Mouse (Mus musculus) gastrocnemius, postnatal 25 days (tissue): Measurements from ENCODE around the gene Faf1. TPM values are rescaled to one million over a fixed set of nuclear protein-coding genes. Genes with fewer than 3 reads are reported as not detected.
"Not testable (repeated sequence)": the region's sequence is repeated elsewhere in the genome, so short reads cannot be mapped to it uniquely, and the experiment has no call there.

Source experiments
- DNase-seq: peaks from one replicate; pipeline ENCODE4 v3.0.0; 2022
- total RNA-seq, 2 experiments: library from RNA; stranded (reverse); gene quantifications; 1 replicate in 1 of 2; 2 replicates in 1 of 2; pipeline ENCODE4 v1.2.3; 2021

Gene Faf1
- total RNA-seq, 2 experiments from 2014 or later: 31.2 to 31.4 TPM

DNA sequence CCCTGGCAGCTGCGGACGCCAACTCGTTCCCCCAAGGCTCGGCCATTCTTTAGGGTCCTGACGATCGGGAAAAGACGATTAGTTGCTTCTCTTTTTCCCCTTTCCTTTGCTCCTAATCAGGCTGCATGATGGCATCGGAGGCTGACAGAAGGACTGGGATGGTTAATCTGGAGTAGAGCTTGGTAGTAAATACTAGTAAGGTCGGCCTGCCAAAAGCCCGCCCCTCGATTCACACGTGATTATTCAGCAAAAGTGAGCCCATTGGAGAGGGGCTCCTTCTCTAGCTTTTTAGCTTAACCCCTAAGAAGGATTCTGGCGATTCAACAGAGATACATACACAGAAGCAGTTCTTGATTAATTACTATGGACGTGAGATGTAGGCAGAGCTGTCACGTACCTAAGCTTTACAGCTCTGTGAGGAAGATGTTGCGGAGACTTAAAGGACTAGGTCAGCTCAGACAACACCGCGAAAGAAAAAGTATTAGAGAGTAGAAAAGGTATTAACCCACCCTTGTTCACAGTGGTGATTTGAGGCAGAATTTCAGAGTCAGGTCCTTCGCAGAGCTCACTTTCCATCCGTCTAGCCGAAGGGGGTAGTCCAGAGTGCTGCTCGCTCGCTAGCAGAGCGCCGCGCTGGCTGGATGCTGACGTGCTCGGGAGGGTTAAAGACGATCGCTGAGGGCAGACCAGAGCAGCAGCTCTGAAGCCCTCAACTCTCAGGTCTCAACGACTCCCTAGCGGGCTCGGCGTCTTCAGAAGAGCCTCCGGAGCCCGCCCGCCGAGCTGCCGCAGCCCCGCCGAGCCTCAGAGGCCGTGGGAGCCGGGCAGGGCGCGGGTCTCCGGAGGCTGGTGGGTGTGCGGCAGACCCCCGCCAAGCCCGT lies 11.0 kb upstream of the Faf1 start:
- DNase-seq: peak; percentile 62

DNA sequence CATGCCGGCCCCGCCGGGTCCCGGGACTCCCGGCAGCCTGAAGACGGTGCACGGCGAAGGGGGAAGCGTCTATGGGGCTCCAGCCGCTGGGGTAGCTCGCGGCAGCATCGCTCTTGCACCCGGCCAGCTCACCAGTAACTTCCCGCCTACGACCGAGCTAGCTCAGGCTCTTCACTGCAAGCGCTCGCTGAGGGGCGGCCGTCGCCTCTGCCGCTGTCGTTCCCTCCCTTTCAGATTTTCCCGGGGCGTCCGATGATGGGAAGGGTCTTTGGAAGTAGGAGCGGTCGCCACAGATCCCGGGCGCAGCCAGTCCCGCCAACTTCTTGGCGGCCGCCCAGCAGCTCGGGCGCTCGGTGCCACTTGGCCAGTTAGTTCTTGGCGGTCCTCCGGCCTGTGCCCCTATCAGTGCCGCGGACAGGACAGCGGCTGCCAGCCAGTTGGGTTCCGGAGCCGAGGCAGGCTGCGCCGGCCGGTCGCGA lies 10.4 kb upstream of the Faf1 start:
- peak; percentile 70 for DNase-seq

DNA sequence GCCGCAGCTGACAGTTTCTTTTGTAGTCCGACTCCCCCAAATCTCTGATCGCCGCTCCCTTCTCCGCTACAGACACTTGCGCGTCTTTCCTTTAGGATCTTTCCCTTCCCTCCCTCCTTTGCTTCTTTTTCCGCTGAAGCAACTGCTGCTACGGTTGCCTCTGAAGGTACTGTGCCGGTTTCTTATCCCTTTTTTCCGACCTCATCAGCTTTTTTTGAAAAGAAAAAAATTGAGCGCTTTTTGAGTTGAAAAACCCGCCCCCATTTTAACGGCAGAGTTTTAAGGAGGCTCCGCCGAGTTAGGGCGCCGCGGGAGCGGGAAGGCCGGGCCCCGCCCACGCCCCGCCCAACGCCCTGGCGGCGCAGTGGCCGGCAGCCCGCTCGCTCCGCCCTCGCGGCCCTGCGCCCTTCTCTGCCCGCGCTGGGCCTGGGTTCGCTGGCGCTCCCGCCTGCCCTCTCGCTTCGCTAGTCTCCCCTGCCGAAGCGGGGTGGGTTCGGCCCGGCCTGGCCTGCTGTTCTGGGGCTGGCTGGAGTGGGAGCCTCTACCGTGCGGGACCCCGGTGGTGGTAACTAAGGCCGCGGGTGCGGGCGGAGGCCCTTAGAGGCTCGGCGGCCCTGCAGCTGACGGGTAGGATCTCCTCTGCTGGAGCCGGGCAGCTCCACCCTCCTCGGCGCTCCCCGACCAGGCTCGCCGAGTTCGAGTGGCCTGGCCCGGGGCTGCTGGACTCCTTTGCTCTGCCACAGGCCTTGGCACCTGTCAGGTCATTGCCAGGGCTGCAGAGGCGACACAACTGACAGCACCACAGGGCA lies 9.7 kb upstream of the Faf1 start, which contains the start of gene Cdkn2c:
Gene Cdkn2c, minus strand, starts transcription at position 729 of the 809 bp plus-strand sequence.
- peak; percentile 92 for DNase-seq

DNA sequence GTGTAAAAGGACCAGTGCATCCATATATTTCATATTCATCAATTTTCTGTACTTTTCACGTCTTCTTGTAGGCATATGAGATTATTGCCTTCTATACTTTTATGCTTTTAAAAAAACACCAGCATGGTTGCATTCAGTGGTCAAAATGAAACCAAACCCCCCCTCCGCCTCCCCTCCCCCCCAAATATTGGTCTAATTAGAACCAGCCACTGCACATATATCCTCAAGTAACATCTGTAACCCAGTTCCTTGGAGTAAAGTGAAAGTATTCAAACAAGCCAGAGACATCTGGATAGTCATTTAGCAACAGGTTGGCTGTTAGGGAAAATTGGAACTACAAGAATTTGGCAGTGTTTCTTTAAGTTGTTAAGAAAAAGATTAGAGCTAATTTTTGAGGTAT lies 8.9 kb upstream of the Faf1 start:
- DNase-seq: no peak

DNA sequence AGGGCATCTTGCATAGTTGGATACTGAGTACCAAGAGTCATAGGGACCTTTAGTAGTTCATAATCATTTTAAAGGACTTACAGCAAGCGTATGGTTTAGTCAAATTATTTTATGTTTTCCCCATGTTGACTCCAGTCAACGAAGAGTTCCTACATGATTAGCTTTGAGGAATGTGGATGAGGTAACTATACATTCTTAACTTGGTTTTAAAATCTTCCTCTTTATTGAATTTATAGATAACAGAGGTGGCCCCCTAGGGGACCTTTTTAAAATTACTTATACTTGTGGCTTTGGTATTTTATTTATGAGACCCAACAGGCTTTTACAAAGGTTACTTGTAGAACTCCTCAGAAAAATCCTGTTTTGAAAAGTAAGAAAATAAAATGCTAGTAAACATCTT lies 6.2 kb upstream of the Faf1 start:
- DNase-seq: no peak

DNA sequence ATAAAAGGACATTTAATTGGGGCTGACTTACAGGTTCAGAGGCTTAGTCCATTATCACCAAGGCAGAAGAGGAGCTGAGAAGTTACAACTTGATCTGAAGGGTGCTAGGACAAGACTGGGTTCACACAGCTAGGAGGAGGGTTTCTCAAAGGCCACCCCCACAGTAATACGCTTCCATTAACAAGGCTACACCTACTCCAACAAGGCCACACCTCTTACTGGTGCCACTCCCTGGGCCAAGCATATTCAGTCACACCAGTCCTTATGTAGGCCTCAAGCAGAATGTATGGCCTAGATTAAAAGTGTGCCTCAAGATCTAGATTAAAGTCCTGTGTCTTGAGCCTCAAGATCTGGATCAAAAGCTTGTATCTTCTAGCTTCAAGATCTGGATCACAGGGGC lies 4.4 kb upstream of the Faf1 start:
- DNase-seq: no peak

DNA sequence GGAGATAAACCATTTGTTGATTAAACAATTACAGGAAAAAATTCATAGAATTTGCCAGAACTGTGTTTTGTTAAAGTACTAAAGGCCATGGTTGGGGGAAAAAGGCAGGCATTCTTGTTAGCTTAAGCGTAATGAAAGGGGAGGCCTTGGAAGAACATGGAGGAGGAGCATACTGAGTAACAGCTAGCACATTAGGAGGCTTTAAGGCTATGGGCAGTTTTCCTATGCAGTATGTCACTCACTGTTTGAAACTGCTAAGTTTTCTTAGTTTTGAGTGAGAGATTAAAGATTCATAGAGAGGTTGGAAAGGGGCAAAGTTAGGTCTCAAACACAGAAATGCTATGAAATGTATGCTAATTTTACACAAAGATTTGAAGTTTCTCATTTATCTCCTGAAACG lies 2.3 kb upstream of the Faf1 start:
- DNase-seq: no peak

DNA sequence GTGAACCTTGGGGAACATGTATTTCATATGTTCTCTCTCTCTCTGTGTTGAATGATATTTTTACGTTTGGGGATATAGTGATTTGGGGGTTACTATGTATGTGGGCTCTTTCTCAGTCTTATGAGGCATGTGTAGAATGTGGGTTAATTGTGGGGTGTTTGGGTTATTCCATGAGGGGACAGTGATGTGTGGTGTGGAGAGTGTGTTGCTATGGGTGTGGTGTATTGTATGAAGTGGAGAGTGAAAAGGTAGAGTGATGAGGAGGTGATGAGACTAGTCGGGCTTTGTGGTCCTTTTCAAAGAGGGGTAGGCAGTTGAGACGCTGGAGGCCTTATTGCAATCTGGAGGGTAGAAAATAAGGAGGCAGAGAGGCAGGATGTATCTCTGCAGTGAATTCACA lies 833 bp downstream of the Faf1 start:
- DNase-seq: no peak

DNA sequence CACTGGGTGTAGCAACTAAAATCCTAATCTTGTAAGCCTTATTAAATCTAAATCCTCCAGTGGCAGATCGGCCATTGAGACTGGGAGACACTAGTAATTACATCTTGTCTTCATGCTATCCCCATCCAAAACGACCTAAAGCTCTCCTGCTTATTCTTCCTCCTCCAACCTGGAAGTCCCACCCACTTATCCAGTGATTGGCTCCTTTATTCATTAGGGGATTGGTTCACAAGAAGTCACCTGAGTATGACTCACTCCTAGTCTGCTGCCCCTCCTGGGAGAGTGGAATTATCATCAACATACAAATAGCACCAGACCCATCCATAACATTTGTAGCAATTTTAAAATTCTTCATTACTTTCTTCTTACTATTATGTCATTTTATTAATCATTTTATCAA lies 7.2 kb downstream of the Faf1 start:
- no peak for DNase-seq

DNA sequence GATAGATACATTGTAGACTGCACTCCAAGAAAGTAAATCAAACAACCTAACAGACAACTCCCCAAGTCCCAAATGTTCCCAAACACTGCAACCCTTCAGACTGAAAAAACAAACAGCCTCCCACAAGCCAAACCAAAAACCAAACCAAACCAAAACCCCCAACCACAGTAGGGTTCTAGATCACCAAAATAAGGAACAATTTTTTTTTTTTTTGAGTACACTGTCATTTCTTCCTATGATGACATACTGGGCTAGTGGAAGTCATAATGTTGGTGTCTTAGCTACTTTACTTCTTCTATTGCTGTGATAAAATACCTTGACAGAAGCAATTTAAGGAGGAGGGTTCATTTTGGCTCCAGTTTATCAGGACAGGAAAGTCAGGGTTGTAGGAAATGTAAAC lies 16.3 kb downstream of the Faf1 start:
- no peak for DNase-seq

DNA sequence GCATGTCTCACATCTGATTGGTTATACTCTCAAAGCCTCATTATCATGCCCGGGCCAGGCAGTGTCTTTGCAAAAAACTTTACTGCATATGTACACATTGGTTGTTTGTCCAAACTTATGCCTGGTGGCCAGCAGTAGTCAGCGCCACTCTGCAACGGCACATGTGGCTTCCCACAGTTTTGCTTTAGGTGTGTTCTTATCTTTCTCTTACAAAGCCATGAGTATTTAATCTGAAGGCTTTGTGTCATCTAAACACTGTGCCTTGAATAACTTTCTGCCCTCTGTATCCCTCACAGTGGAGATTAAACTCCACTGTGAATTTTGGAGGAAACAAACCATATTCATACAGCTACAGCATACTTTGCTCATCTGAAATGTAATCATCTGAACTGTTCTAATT lies 24.3 kb downstream of the Faf1 start:
- not testable (repeated sequence) for DNase-seq

DNA sequence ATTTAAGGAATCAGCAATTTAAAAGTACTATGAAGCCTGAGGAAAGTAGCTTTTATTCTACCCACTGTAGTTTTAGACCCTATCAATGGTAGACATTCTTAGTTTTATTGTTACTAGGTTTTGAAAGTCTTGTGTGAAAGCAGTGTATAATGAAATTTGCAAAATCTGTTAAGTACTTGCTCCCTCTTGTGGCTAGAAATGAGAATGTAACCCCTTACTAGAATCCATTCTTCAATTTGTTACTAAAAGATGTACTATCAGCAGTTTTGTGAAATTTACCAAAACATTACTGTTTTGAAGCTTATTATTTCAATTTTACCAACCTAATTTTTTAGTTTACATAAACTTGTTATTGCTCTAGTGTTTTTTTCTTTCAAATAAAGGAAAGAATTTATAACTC lies 27.2 kb downstream of the Faf1 start:
- no peak for DNase-seq

DNA sequence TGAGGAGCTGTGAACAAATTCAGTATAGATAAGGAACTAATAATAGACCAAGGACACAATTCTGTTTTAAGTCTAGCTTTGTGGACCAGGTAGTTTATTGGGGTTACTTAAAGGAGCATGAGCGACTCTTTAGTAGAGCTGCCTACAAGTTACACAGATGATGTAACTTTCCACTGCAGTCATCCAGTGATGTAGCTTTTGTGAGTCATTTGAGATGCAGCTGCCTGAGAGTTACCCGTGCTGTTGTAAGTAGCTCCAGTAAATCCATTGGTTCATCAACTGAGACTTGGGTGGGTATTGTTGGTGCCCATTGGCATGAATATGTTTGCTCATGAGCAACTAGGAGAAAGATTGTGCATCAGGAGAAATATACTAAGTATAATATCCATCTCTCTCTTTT lies 29.0 kb downstream of the Faf1 start:
- DNase-seq: no peak

DNA sequence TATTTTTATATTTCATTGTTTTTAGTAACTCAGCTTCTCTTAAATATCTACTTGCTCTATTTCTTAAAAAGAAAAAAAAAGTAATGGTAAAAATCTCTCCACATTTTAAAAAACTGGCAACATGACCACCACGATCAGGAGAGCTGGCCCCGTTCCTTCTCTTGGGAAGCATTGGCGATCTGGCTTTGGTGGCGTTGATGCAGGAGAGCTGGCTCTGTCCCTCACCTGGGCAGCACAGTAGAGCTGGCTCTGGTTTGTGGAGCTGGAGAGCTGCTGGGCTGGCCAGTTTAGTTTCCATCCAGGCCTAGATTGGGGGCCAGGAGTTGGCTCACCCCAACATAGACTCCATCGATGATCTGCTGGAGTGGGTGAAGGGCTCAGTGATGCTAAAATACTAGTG lies 42.9 kb downstream of the Faf1 start:
- DNase-seq: peak; percentile 8

DNA sequence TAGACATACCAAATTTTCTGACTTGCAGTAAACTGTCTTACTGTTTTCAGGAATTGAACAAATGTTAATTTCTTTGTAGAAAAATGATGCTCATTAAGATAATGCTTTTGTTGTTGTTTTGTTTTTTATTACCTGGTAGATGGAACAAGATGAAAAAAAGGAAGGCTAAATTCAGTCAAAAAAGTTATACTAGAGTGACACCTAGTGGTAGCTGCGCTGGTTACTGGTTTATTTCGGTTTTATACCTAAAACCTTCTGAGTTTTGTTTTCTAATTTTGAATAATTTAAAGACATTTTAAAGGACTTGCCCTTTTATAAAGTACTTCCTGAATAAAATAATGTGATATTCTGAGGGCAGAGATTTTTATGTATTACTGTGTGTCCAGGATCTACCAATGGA lies 52.9 kb downstream of the Faf1 start:
- no peak for DNase-seq

DNA sequence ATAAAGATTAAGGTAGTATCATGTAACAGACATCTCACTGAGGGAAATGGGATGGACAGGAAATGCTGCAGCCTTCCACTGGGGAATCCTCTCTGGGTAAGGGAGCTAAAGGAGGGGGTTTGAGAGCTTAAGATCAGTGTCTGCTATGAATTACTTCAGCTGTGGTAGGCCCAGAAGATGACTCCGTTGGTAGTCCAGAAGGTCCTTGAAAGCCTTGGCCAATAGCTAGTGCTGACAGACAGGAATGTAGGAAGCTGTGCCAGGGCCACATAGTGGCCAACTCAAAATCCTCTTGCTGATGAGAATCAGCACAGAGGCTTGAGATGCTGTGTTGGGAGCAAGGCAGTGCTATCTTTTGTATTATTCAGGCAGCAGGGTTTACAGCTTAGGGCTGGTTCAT lies 59.4 kb downstream of the Faf1 start:
- DNase-seq: peak; percentile 47

DNA sequence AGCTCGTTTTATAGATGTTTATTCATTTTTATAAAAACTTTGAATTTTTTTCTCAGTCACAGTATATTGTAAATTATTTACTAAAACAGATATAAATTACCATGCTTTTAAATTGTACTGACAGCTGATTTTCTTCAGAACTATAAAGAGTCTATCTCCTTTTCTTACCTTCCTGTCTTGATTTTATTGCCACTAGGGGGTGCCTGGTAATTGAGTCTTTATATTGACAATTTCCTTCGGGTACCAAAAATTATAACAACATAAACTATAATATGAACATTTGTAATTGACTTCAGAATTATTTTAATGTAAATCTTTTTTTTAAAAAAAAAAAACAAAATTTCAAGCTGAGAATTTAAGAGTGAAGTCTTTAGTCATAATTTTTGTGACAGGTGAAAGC lies 67.6 kb downstream of the Faf1 start:
- no peak for DNase-seq

DNA sequence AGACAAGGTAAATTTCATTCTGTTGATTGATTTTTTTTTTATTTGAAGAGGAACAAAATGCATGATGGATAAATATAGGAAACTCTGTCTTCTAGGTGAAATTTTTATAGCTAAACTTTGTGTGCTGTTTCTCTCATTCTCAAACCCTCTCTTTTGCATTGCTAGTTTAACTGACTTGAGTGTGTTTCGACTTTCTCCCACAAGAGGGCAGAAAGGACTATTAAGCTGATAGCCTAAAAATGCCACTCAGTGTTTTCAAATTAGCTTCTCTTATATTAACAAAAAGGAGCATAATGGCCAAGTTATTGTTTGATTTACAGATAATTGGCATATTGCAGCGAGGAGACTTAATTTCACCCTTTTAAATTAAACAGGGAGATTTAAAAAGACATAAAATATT lies 82.6 kb downstream of the Faf1 start:
- DNase-seq: no peak

DNA sequence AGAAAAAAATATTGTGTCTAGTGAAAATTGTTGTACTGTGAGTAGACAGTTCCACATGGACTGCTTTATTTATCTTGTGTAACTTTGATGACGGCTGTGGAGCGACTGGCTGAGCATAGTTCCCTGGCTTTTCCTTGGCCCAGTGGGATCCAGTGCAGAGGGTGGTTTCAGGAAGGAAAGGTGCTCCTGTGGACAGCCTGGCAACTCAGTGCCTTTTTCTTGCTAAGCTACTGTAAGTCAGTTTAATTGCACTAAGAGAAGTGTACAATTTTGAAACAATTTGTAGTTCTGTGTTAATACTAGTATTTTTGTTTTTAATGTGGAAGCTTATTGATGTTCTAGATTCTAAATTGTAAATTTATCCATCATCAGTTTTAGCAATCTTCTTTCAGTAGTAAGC lies 83.5 kb downstream of the Faf1 start:
- DNase-seq: no peak

DNA sequence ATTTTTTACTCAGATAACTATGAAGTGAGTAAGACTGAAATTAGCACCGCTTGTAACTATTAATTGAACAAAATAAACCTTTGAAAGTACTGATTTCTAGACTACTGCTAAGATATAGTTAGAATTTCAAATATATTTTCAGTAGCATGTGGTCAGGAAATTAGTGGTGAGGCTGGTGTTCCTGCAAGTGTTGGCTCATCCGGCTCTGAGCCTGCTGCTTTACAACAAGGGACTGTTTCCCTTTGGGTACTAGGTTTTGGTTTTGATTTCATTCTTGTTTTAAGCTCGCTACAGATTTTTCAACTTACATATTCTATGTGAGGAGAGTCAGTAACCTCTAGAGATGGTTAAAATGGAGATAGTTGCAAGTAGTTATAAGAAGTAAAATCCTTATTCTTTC lies 84.1 kb downstream of the Faf1 start:
- no peak for DNase-seq

DNA sequence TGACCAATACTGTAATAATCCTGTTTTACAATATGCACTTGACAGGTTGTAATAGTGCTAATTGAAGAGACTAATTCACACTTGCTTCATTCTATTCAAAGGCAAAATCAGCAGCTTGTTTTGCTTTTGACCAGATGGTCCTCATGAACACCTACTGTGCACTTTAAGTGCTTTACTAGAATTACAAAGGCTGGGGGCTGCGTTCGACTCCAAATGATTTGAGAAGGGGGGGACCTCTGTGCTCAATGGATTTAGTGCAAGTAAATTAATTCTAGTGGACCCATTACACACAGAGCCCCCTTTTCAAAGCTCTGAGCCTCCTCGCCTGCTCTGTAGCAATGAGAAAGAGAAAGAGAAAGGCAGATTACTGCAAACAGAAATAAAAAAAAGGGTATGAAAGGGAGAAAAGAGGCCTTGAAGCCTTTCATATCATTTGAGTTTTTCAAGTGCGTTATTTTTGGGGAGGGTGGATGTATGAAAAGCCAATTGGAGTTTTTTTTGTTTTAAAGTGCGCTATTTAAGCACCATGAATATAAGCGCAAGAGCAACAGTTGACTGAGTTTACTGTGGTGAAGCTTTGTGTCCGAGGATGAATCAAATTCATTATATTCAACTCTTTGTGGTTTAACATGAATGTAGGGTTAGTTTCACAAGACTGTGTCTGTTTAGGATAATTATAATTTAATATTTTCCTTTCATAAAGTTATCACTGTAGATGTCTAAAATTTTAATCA lies 86.5 kb downstream of the Faf1 start:
- no peak for DNase-seq

DNA sequence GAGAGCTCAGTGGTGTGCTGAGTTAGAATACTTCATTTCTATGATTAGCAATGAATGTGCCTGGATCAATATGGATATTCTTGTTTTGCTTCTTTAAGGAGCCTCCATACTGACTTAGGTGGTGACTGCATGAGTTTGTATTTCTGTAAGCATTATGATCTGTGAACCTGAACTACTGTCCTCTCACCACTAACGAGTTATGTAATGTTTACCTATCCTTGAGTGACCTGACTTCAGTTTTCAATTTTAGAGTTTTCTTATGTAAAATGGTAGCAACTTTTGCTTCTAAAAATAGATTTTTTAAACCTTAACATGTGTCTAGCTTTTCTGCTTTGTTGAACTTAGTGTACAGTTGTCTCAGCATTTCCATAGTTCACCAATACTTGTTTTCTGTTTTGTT lies 92.7 kb downstream of the Faf1 start:
- DNase-seq: no peak
